Mouse (Mus musculus) lung, embryonic 14.5 days (tissue): ENCODE data around the gene Slc35g3. TPM values are rescaled to one million over a fixed set of nuclear protein-coding genes. Genes with fewer than 3 reads are reported as not detected.

ENCODE experiments used
- ATAC-seq: fragments of 200-750 bp; cut with Nextera tagmentation; 2 replicates; pipeline ENCODE4 v1.8.0; 2017; ENCODE audit warnings: mild to moderate bottlenecking, moderate TSS enrichment, moderate library complexity; ENCODE audit not compliant: insufficient read depth
- DNase-seq: peaks from one replicate; pipeline ENCODE4 v3.0.0-alpha.2; 2015
- H3K27ac ChIP-seq: fragments of 300-500 bp; sonication (generic); 2 replicates; pipeline ENCODE4 v1.5.1; 2014; ENCODE audit warnings: low read depth, mild to moderate bottlenecking, moderate library complexity
- H3K27me3 ChIP-seq: fragments of 300-500 bp; sonication (generic); 2 replicates; pipeline ENCODE4 v1.6.1; 2014; ENCODE audit warnings: low read length, control low read depth; ENCODE audit not compliant: insufficient read depth
- H3K36me3 ChIP-seq: fragments of 300-500 bp; sonication (generic); 2 replicates; pipeline ENCODE4 v1.6.1; 2014; ENCODE audit warnings: control low read depth; ENCODE audit not compliant: insufficient read depth
- H3K4me1 ChIP-seq: fragments of 300-500 bp; sonication (generic); 2 replicates; pipeline ENCODE4 v1.6.1; 2014; ENCODE audit warnings: antibody characterized with exemption, control low read depth; ENCODE audit not compliant: insufficient read depth
- H3K4me2 ChIP-seq: fragments of 300-500 bp; sonication (generic); 2 replicates; pipeline ENCODE4 v1.6.1; 2014; ENCODE audit warnings: mild to moderate bottlenecking
- H3K4me3 ChIP-seq: fragments of 300-500 bp; sonication (generic); 2 replicates; pipeline ENCODE4 v1.5.1; 2014; ENCODE audit warnings: low read depth, low read length
- H3K9ac ChIP-seq: fragments of 300-500 bp; sonication (generic); 2 replicates; pipeline ENCODE4 v1.6.1; 2014
- H3K9me3 ChIP-seq: fragments of 300-500 bp; sonication (generic); 2 replicates; pipeline ENCODE4 v1.6.1; 2016; ENCODE audit warnings: low read depth, low read length, control low read depth
- CTCF ChIP-seq: IDR thresholded peaks from 2 replicates; pipeline ENCODE4 v1.5.1; 2016; ENCODE audit warnings: antibody characterized with exemption, low read depth
- WGBS: fragments of 180-500 bp; shearing (Covaris S2); extraction: QIAGEN DNeasy Blood & Tissue Kit; methylation state at CpG from one replicate; pipeline ENCODE4 v1.1.7; 2014; 5-methylcytosine and 5-hydroxymethylcytosine counted together
- polyA plus RNA-seq: library from polyadenylated mRNA; unstranded; fragments of >200 nt; fragmentation: Nextera tagmentation; extraction: Ambion mirVana; gene quantifications from 2 replicates; pipeline ENCODE4 v1.2.1, GENCODE M21; 2014

Slc35g3 gene
- polyA plus RNA-seq, 1 experiment from 2014 or later, result 0.12 TPM

DNA sequence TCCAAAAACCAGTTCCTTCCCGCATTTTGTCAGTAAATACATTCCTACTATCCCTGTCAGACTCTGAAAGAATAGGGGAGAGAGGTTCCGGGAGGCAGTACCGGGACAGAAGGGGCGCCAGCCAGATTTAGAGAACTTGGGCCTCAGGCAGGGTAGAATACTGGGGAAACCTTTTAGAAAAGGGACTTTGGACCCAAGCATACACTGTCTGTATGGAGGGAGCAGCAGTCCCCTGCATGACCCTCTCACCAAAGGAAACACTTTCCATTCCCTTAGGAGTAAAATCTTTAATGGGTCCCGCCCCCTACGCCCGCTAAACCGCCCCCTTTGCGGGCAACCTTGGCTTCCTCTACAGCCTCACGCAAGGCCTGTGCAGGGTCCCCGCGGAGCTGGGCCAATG lies 41.6 kb upstream of the Slc35g3 start:
- no peak for TF ChIP-seq CTCF
- no peaks in the 10 kb centered on the region for H3K9me3 ChIP-seq
- 3% methylated on average over 12 of the region's 12 CpGs for WGBS
- DNase-seq (no peak), ATAC-seq (peak; percentile 8; the same call in 1 of the 2 replicates)
- peaks cover 45% of the 10 kb centered on the region for H3K27me3 ChIP-seq
- no peaks in the 10 kb centered on the region for H3K36me3 ChIP-seq
- 0 out of 2 replicates have a peak overlapping the region, but pooled peaks have one; percentile 12 for H3K27ac ChIP-seq
- peak overlapping the region; percentile 54 for H3K9ac ChIP-seq
- peak overlapping the region; percentile 52 for H3K4me3 ChIP-seq
- H3K4me1 ChIP-seq, result peaks cover 40% of the 10 kb centered on the region
- peak overlapping the region; percentile 97 for H3K4me2 ChIP-seq

DNA sequence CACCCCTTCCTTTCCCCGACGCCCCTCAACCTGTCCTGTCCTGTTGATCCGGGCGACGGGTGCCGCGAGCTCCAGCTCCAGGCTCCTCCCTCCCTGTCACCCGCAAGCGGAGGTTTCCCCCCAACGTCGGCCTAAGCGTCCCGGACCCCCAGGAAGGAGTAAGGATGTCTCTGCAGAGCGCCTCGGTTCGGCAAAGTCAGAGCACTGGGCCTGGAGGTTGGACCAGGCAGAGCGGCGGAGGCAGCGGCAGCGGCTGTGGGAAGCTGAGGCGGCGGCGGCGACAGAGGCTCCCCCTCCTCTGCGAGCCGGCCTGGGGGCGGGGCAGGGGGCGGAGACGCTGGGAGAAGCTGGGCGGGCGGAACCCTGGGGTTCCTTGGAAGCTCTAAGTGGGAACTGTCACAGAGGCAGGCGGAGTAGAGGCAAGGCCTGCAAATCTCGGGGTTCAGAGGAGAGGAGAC lies 40.9 kb upstream of the Slc35g3 start:
- Histone ChIP-seq H3K4me2 (peak overlapping the region; percentile 97), H3K9me3 (no peaks in the 10 kb centered on the region), H3K27me3 (peaks cover 45% of the 10 kb centered on the region), H3K36me3 (no peaks in the 10 kb centered on the region), H3K4me1 (peaks cover 40% of the 10 kb centered on the region), H3K27ac (no peak overlapping the region), H3K9ac (peak overlapping the region; percentile 55), H3K4me3 (peak overlapping the region; percentile 52)
- DNase-seq, result peak; percentile 88
- peak; percentile 13; the same call in 1 of the 2 replicates for ATAC-seq
- TF ChIP-seq CTCF, result no peak
- WGBS, result 0% methylated on average over 32 of the region's 33 CpGs

DNA sequence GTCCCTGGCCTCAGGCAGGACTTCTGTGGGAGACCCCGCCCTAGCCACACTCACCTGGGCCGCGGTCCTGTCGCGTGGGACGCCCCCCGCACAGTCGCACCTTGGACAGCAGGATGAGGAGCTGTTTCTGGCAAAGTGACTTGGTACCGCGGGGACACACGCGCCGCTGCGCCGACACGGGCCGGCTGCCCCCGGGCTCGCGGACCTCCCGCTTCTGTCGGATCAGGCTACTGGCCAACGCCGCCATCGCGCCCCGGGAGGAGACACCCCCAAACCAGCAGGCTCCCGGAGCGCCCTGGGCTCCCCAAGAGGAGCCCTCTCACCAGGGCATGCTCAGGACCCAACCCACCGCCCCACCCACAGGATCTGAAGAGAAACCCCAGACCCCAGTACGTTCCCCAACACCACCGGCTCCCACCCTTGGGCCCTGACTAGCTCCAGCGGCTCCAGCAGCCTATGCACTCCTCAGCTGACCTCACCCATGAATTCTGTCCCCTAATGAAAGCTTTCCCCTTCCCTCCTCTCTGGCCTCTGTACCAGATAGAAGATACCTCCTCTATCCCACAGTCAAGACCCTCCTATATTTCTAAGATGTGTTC lies 39.7 kb upstream of the Slc35g3 start, which contains the start of gene Fgf11:
TSS of gene Fgf11 (minus strand) at position 479 of the 599 bp plus-strand sequence.
- DNase-seq (no peak), ATAC-seq (no peak)
- Histone ChIP-seq H3K9me3 (no peaks in the 10 kb centered on the region), H3K27me3 (peaks cover 45% of the 10 kb centered on the region), H3K4me2 (peak within 1 kb of the TSS; percentile 97), H3K36me3 (no peaks in the 10 kb centered on the region), H3K4me3 (peak within 1 kb of the TSS; percentile 52), H3K9ac (peak within 1 kb of the TSS; percentile 55), H3K4me1 (peaks cover 40% of the 10 kb centered on the region), H3K27ac (peak within 1 kb of the TSS; percentile 71)
- TF ChIP-seq CTCF, result no peak
- under 1% methylated on average over 33 of the region's 33 CpGs for WGBS

DNA sequence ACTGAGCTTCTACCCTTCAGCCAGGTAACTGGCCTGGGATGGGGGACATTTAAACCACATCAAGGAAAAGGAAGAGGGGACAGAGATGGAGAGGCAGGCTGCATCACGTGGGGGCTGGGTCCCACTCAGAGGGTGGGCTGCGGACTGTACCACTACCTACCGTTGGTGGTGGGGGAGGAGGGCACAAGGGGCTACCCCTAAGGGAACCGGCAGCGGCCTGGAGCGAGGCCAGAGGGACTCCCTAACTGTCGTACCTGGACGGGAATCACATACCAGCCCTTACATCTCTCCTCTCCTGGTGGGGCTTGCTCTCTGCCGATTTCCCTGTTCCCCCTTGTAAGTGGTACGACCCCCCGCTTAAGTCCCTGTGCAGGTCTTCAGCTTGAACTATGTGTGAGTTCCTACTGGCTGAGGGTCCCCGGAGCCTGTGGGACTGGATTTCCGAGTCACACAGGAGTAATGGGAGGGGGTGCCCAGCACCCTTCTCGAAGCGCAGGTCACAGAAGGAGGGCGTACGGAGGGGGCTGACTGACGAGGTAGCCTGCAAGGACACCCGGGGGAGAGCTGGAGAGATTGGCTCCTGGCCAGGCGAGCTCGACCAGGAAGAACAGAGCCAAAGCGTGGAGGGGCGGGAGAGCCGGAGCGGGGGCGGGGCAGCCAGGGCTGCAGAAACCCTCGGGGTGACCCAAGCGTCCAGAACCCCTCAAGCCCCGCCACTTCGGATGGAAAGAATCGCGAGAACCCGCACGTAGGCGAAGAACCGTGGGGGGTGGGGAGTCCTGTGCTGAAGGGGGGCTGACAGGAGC lies 38.8 kb upstream of the Slc35g3 start:
- ATAC-seq (peak; percentile 55), DNase-seq (peak; percentile 85)
- no peaks in the 10 kb centered on the region for H3K9me3 ChIP-seq
- peaks cover 42% of the 10 kb centered on the region for H3K27me3 ChIP-seq
- peaks cover 43% of the 10 kb centered on the region for H3K4me1 ChIP-seq
- peak overlapping the region; percentile 52 for H3K4me3 ChIP-seq
- no peak for TF ChIP-seq CTCF
- H3K4me2 ChIP-seq, result peak overlapping the region; percentile 97
- peak overlapping the region; percentile 71 for H3K27ac ChIP-seq
- under 1% methylated on average over 35 of the region's 36 CpGs for WGBS
- H3K36me3 ChIP-seq, result no peaks in the 10 kb centered on the region
- H3K9ac ChIP-seq, result peak overlapping the region; percentile 55

DNA sequence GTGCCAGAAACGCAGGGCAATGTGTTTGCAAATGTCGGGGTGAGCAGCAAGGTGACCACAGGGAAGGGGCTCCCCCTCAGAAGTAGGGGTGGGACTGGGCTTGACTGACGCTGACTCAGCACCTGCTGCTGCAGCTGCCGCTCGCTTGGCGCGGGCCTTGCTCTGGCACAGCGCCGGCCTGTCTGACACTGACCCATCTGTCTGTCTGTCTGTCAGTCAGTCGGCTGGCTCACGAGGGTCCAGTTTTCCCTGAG lies 38.3 kb upstream of the Slc35g3 start:
- ATAC-seq (no peak), DNase-seq (peak; percentile 53)
- peaks cover 43% of the 10 kb centered on the region for H3K4me1 ChIP-seq
- H3K4me2 ChIP-seq, result peak overlapping the region; percentile 97
- H3K27ac ChIP-seq, result peak overlapping the region; percentile 71; the same call in 1 of the 2 replicates
- H3K4me3 ChIP-seq, result peak overlapping the region; percentile 52
- peak overlapping the region; percentile 55; the same call in 1 of the 2 replicates for H3K9ac ChIP-seq
- no peaks in the 10 kb centered on the region for H3K9me3 ChIP-seq
- no peaks in the 10 kb centered on the region for H3K36me3 ChIP-seq
- WGBS, result under 1% methylated on average over 11 of the region's 11 CpGs
- H3K27me3 ChIP-seq, result peaks cover 37% of the 10 kb centered on the region
- no peak for TF ChIP-seq CTCF

DNA sequence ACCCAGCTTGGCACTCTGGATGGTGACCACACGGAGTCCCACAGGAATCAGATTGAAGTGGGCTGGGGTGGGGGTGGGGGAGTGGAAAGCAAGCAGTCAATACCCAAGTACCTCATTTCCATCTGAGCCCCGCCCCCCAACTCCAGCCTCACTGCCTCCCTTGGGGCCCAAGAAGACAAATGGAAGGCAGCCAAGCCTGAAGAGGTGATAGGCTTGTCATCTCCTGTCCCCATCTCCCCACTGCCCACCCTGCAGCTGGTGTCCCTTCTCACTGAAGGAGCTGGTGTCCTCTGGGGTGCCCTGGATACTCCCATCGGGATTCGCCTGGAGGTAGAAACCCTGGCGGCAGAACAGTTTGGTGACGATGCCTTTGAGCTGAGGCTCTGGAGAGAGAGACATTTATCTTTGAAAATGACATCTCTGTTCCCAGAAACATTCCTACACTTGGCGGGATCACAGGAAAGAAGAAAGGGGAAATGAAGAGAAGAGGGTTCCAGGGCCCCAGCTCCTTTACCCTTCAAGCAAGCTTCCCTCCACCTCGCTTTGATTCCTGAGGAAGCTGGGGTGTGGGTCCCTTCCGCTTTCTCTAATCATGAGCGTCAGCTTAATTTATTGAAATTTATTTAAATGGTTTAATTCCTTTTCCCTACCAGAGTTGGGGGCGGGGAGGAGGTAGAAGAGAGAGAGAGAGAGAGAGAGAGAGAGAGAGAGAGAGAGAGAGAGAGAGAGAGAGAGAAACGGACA lies 37.8 kb upstream of the Slc35g3 start:
- H3K36me3 ChIP-seq, result no peaks in the 10 kb centered on the region
- no peak for TF ChIP-seq CTCF
- DNase-seq (peak; percentile 32), ATAC-seq (no peak)
- 15% methylated on average over 12 of the region's 12 CpGs for WGBS
- H3K4me2 ChIP-seq, result peak overlapping the region; percentile 97
- H3K4me1 ChIP-seq, result peaks cover 39% of the 10 kb centered on the region
- peak overlapping the region; percentile 52; the same call in 1 of the 2 replicates for H3K4me3 ChIP-seq
- H3K9ac ChIP-seq, result no peak overlapping the region
- H3K27me3 ChIP-seq, result peaks cover 32% of the 10 kb centered on the region
- no peak overlapping the region for H3K27ac ChIP-seq
- no peaks in the 10 kb centered on the region for H3K9me3 ChIP-seq

- Histone ChIP-seq H3K36me3 (no peaks in the 10 kb centered on the region), H3K9ac (no peak overlapping the region), H3K9me3 (no peaks in the 10 kb centered on the region), H3K4me1 (peaks cover 26% of the 10 kb centered on the region), H3K27ac (no peak overlapping the region), H3K27me3 (peaks cover 21% of the 10 kb centered on the region), H3K4me3 (no peak overlapping the region), H3K4me2 (no peak overlapping the region)
- TF ChIP-seq CTCF, result no peak
- ATAC-seq (no peak), DNase-seq (no peak)
- 82% methylated on average over 7 of the region's 7 CpGs for WGBS
These were observed 36.2 kb upstream of the Slc35g3 start for GRCm38 (mm10) chr11:69797924-69798323.
